In genomic region chr12:51703859-51704258, GRCm38 (mm10) we compare ENCODE assay signal across 10 mouse cellular contexts. TPM values are rescaled to one million over a fixed set of nuclear protein-coding genes. Genes with fewer than 3 reads are reported as not detected.
DNase-seq lines count a peak whose midpoint lies in the region; ATAC-seq lines count a peak whose summit lies in the region.
"Had no signal": no experiment of that assay in that cellular context is flagged by ENCODE, and none has a peak within 500 bp of the region (broad histone marks: within the 10 kb centered on the region; RNA-seq: fewer than 3 reads in every experiment).

No protein-coding gene starts in this region.

- DNase-seq in forebrain, embryonic 14.5 days (ENCODE audit: low spot score), result no peak
- DNase-seq in retina, postnatal 1 day, result peak; percentile 59
- DNase-seq in gastrocnemius, postnatal 25 days, result no peak
- no peak for DNase-seq in adipocyte (ENCODE audit: low spot score)
- DNase-seq: cerebellum, adult 11 months; kidney, postnatal 36 days had no signal

- H3K27ac ChIP-seq in forebrain, embryonic 14.5 days (ENCODE audit: low read depth, low read length), result no peak overlapping the region
- H3K27ac ChIP-seq in forebrain, embryonic 15.5 days (replicated peaks), result no peak overlapping the region
- no peak overlapping the region for H3K27ac ChIP-seq in midbrain, embryonic 13.5 days
- no peak overlapping the region for H3K27ac ChIP-seq in midbrain, embryonic 16.5 days (ENCODE audit: low read length)

- peak; percentile 40; the same call in 1 of the 2 replicates for ATAC-seq in forebrain, embryonic 14.5 days
- ATAC-seq in forebrain, embryonic 15.5 days (replicated peaks), result no peak
- 0 out of 2 replicates have a peak, but pooled peaks have one; percentile 45 for ATAC-seq in midbrain, embryonic 13.5 days
- ATAC-seq in midbrain, embryonic 16.5 days, result no peak
- peak; percentile 81 to 84 for ATAC-seq in hematopoietic stem cell, adult 5-6 weeks (replicated peaks in 1 of 2; ENCODE audit: insufficient read depth in 1 of 2, low FRiP score in 2 of 2, low TSS enrichment in 1 of 2, low read depth in 1 of 2, poor library complexity in 2 of 2, severe bottlenecking in 2 of 2)

- no peak overlapping the region for H3K9ac ChIP-seq in forebrain, embryonic 14.5 days (ENCODE audit: low read length)
- H3K9ac ChIP-seq in forebrain, embryonic 15.5 days (replicated peaks), result no peak overlapping the region
- no peak overlapping the region for H3K9ac ChIP-seq in midbrain, embryonic 13.5 days (replicated peaks)
- H3K9ac ChIP-seq in midbrain, embryonic 16.5 days (ENCODE audit: low read depth, low read length), result no peak overlapping the region

- WGBS in forebrain, embryonic 14.5 days, result 13% methylated on average over 1 of the region's 1 CpGs
- WGBS in forebrain, embryonic 15.5 days, result 16% methylated on average over 1 of the region's 1 CpGs
- WGBS in midbrain, embryonic 13.5 days, result 20% methylated on average over 1 of the region's 1 CpGs
- 47% methylated on average over 1 of the region's 1 CpGs for WGBS in midbrain, embryonic 16.5 days

- H3K27me3 ChIP-seq in forebrain, embryonic 14.5 days (replicated peaks; ENCODE audit: control insufficient read depth, insufficient read depth, low read length), result no peaks in the 10 kb centered on the region
- no peaks in the 10 kb centered on the region for H3K27me3 ChIP-seq in forebrain, embryonic 15.5 days
- H3K27me3 ChIP-seq in midbrain, embryonic 13.5 days, result no peaks in the 10 kb centered on the region
- H3K27me3 ChIP-seq in midbrain, embryonic 16.5 days (ENCODE audit: control insufficient read depth, insufficient read depth, low read depth, low read length), result no peaks in the 10 kb centered on the region

- H3K9me3 ChIP-seq in forebrain, embryonic 14.5 days (replicated peaks; ENCODE audit: control insufficient read depth, low read length), result no peaks in the 10 kb centered on the region
- no peaks in the 10 kb centered on the region for H3K9me3 ChIP-seq in forebrain, embryonic 15.5 days
- H3K9me3 ChIP-seq in midbrain, embryonic 13.5 days, result peaks cover 2% of the 10 kb centered on the region; the same call in 1 of the 2 replicates
- H3K9me3 ChIP-seq in midbrain, embryonic 16.5 days (replicated peaks; ENCODE audit: control insufficient read depth, low read length, poor library complexity, severe bottlenecking), result no peaks in the 10 kb centered on the region

- H3K4me1 ChIP-seq in forebrain, embryonic 14.5 days (ENCODE audit: control insufficient read depth, insufficient read depth, low read length), result no peaks in the 10 kb centered on the region
- H3K4me1 ChIP-seq in forebrain, embryonic 15.5 days, result no peaks in the 10 kb centered on the region
- H3K4me1 ChIP-seq in midbrain, embryonic 13.5 days (replicated peaks), result peaks cover 3% of the 10 kb centered on the region
- H3K4me1 ChIP-seq in midbrain, embryonic 16.5 days (ENCODE audit: control insufficient read depth, insufficient read depth, low read length), result no peaks in the 10 kb centered on the region

- H3K4me2 ChIP-seq in forebrain, embryonic 14.5 days (ENCODE audit: low read length), result no peak overlapping the region
- no peak overlapping the region for H3K4me2 ChIP-seq in forebrain, embryonic 15.5 days (replicated peaks)
- H3K4me2 ChIP-seq in midbrain, embryonic 13.5 days (replicated peaks), result no peak overlapping the region
- H3K4me2 ChIP-seq in midbrain, embryonic 16.5 days (ENCODE audit: low read length), result no peak overlapping the region

- 0 out of 2 replicates have a peak, but pooled peaks cover 4% of the 10 kb centered on the region for H3K36me3 ChIP-seq in forebrain, embryonic 14.5 days (ENCODE audit: control insufficient read depth, insufficient read depth, low read length)
- no peaks in the 10 kb centered on the region for H3K36me3 ChIP-seq in forebrain, embryonic 15.5 days
- no peaks in the 10 kb centered on the region for H3K36me3 ChIP-seq in midbrain, embryonic 13.5 days
- no peaks in the 10 kb centered on the region for H3K36me3 ChIP-seq in midbrain, embryonic 16.5 days (ENCODE audit: control insufficient read depth, insufficient read depth, low read length)

- no peak overlapping the region for H3K4me3 ChIP-seq in forebrain, embryonic 14.5 days (ENCODE audit: low read depth, low read length)
- H3K4me3 ChIP-seq in forebrain, embryonic 15.5 days, result no peak overlapping the region
- no peak overlapping the region for H3K4me3 ChIP-seq in midbrain, embryonic 13.5 days (replicated peaks)
- H3K4me3 ChIP-seq in midbrain, embryonic 16.5 days (ENCODE audit: low read depth, low read length), result no peak overlapping the region

RNA-seq across cellular contexts. Expression of gene Strn3, which starts 12.2 kb away (rescaled TPM):
- polyA plus RNA-seq in forebrain, embryonic 14.5 days (2014; fragmentation: Nextera tagmentation; extraction: Ambion mirVana), result 41.7 and 46.9 TPM in 2 replicates
- 41.3 and 44.3 TPM in 2 replicates for polyA plus RNA-seq in forebrain, embryonic 15.5 days (2015; fragmentation: Nextera tagmentation; extraction: Ambion mirVana)
- polyA plus RNA-seq in midbrain, embryonic 13.5 days (2015; fragmentation: Nextera tagmentation; extraction: Ambion mirVana), result 45.7 and 46.3 TPM in 2 replicates
- 32.0 and 33.2 TPM in 2 replicates for polyA plus RNA-seq in midbrain, embryonic 16.5 days (2015; fragmentation: Nextera tagmentation; extraction: Ambion mirVana)
- 89.7 and 89.9 TPM in 2 replicates for total RNA-seq in hematopoietic stem cell, adult 5-6 weeks (2017)
- 100 to 1,000 TPM; 114 to 138 TPM for total RNA-seq in gastrocnemius, postnatal 25 days (2021)

RNA-seq across cellular contexts. Expression of gene Ap4s1, which starts 13.0 kb away (rescaled TPM):
- polyA plus RNA-seq in forebrain, embryonic 14.5 days (2014; fragmentation: Nextera tagmentation; extraction: Ambion mirVana), result 44.3 and 51.6 TPM in 2 replicates
- 43.3 and 46.4 TPM in 2 replicates for polyA plus RNA-seq in forebrain, embryonic 15.5 days (2015; fragmentation: Nextera tagmentation; extraction: Ambion mirVana)
- polyA plus RNA-seq in midbrain, embryonic 13.5 days (2015; fragmentation: Nextera tagmentation; extraction: Ambion mirVana), result 53.2 and 54.4 TPM in 2 replicates
- polyA plus RNA-seq in midbrain, embryonic 16.5 days (2015; fragmentation: Nextera tagmentation; extraction: Ambion mirVana), result 55.0 and 55.7 TPM in 2 replicates
- 32.2 and 34.3 TPM in 2 replicates for total RNA-seq in hematopoietic stem cell, adult 5-6 weeks (2017)
- total RNA-seq in gastrocnemius, postnatal 25 days (2021), result 10 to 100 TPM; 49.3 to 53.3 TPM

Comparison
In these comparisons a context has a peak if more than half of its experiments do, and no peak if none do; other contexts are left out.
1. ATAC-seq: peak in forebrain, embryonic 14.5 days (single experiment), midbrain, embryonic 13.5 days (single experiment) and hematopoietic stem cell, adult 5-6 weeks (2 of 2); none in forebrain, embryonic 15.5 days (single experiment) and midbrain, embryonic 16.5 days (single experiment).